Mouse (Mus musculus): ENCODE results near the gene Ccng2. TPM values are rescaled to one million over a fixed set of nuclear protein-coding genes. Genes with fewer than 3 reads are reported as not detected.
A peak's percentile ranks its signal among the peaks of the same experiment; 100 is the strongest.

The Ccng2 gene
- polyA plus RNA-seq, 1 experiment from 2014 or later = 149 TPM

DNA sequence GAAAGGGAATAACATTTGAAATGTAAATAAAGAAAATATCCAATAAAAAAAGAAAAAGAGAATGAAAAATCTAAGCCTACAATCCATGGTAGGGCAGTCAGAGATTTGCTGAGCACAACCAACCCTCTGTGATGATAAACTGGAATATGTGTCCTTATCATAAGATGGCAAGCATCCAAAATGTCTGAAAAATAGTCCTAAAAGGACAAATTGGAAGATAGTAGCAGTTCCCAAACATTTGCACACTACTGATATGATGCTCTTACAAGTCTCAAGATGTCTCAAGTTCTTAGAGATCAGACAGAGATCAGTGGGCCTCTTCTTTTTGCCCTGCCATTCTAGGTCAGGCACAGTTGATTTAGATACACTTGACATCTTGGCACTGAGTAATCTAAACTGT is 7.7 kb upstream of the Ccng2 start:
- ATAC-seq = no peak
- no peaks in the 10 kb centered on the region for H3K27me3 ChIP-seq (replicated peaks; ENCODE audit: control insufficient read depth, insufficient read depth, low read length)
- H3K9me3 ChIP-seq (ENCODE audit: control insufficient read depth, low read length) = no peaks in the 10 kb centered on the region
- H3K9ac ChIP-seq (replicated peaks; ENCODE audit: low read depth, low read length) = no peak overlapping the region
- H3K4me3 ChIP-seq (replicated peaks; ENCODE audit: low read length) = no peak overlapping the region
- no peak overlapping the region for H3K27ac ChIP-seq (ENCODE audit: low read length)
- no peaks in the 10 kb centered on the region for H3K4me1 ChIP-seq (replicated peaks; ENCODE audit: control insufficient read depth, insufficient read depth, low read length)
- no peak overlapping the region for H3K4me2 ChIP-seq (ENCODE audit: low read length)
- no peaks in the 10 kb centered on the region for H3K36me3 ChIP-seq (ENCODE audit: control insufficient read depth, insufficient read depth)

DNA sequence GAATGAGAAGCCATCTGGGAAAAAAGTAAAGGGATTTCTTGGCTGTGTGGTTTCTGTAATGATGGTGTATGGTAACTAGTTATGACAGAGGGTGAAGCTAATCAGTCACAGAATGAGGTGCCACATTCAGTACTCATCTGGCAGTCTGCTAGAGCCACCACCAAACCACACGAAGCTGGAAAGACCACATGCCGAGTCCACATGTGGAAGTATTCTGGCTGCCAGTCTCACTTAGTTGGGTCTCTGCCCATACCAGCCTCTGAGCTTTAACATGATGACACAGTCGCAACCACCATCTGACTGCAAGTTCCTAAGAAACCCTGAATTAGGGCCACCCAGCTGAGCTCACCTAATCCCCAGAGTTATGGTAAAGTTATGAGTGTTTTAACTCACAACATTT is 6.1 kb upstream of the Ccng2 start:
- no peak overlapping the region for H3K9ac ChIP-seq (replicated peaks; ENCODE audit: low read depth, low read length)
- no peaks in the 10 kb centered on the region for H3K36me3 ChIP-seq (ENCODE audit: control insufficient read depth, insufficient read depth)
- H3K27ac ChIP-seq (ENCODE audit: low read length) = no peak overlapping the region
- H3K4me1 ChIP-seq (replicated peaks; ENCODE audit: control insufficient read depth, insufficient read depth, low read length) = peaks cover 1% of the 10 kb centered on the region
- WGBS = 71% methylated on average over 3 of the region's 3 CpGs
- H3K4me2 ChIP-seq (ENCODE audit: low read length) = no peak overlapping the region
- ATAC-seq = no peak
- no peaks in the 10 kb centered on the region for H3K9me3 ChIP-seq (ENCODE audit: control insufficient read depth, low read length)
- no peaks in the 10 kb centered on the region for H3K27me3 ChIP-seq (replicated peaks; ENCODE audit: control insufficient read depth, insufficient read depth, low read length)
- no peak overlapping the region for H3K4me3 ChIP-seq (replicated peaks; ENCODE audit: low read length)

DNA sequence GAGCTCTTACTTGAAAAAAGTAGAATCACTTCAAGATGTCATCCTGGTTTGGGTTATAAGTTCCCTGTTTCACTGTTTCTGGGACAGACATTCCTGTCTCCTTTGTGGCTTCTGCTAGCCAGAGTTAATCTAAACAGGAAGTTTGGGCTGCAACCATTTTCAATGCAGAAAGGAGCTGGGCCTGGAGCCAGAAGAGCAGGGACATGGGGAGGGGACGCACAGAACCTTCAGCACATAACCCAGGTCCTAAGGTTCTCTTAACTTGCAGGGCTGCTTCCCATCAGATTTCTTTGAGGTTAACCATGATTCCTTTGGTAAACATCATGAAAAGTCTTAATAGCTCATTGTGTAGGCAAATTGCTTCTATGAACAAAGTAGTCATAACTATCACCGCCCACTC is 4.3 kb upstream of the Ccng2 start:
- no peaks in the 10 kb centered on the region for H3K9me3 ChIP-seq (ENCODE audit: control insufficient read depth, low read length)
- H3K4me2 ChIP-seq (ENCODE audit: low read length) = no peak overlapping the region
- ATAC-seq = no peak
- H3K9ac ChIP-seq (replicated peaks; ENCODE audit: low read depth, low read length) = no peak overlapping the region
- H3K4me1 ChIP-seq (replicated peaks; ENCODE audit: control insufficient read depth, insufficient read depth, low read length) = peaks cover 5% of the 10 kb centered on the region
- H3K27me3 ChIP-seq (replicated peaks; ENCODE audit: control insufficient read depth, insufficient read depth, low read length) = no peaks in the 10 kb centered on the region
- H3K36me3 ChIP-seq (ENCODE audit: control insufficient read depth, insufficient read depth) = no peaks in the 10 kb centered on the region
- 87% methylated on average over 2 of the region's 2 CpGs for WGBS
- H3K4me3 ChIP-seq (replicated peaks; ENCODE audit: low read length) = no peak overlapping the region
- no peak overlapping the region for H3K27ac ChIP-seq (ENCODE audit: low read length)

DNA sequence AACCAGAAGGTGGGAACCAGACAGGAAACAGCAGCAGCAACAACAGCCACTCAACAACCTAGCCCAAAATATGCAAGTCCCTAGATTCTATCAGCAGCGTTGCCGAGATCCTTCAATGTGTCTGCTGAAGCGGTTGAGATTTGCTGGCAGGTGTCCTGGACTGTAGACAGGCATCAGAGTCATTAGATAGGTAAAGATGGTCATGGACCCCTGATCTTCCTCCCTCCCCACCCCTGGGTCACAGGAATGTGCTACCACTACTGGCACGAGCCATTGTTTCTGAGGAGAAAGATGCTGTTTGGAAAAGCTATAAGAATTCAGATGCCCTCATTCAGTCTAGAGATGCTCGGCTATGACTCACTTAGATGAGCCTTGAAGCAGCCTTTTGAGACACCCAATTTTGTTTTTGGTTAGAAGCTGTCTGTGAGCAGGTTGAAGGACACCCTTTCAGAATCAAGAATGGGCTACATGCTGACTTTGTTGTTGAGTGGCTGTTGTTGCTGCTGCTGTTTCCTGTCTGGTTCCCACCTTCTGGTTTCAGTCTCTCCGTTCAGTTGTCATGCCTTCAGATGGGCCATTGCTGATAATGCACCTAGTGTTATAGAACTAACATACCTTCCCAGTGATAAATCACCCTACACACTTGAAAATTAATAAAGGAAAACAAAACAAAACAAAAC is 3.5 kb upstream of the Ccng2 start:
- H3K27me3 ChIP-seq (replicated peaks; ENCODE audit: control insufficient read depth, insufficient read depth, low read length) = no peaks in the 10 kb centered on the region
- no peaks in the 10 kb centered on the region for H3K9me3 ChIP-seq (ENCODE audit: control insufficient read depth, low read length)
- H3K4me3 ChIP-seq (replicated peaks; ENCODE audit: low read length) = no peak overlapping the region
- no peak overlapping the region for H3K4me2 ChIP-seq (ENCODE audit: low read length)
- no peaks in the 10 kb centered on the region for H3K36me3 ChIP-seq (ENCODE audit: control insufficient read depth, insufficient read depth)
- 84% methylated on average over 6 of the region's 6 CpGs for WGBS
- H3K4me1 ChIP-seq (replicated peaks; ENCODE audit: control insufficient read depth, insufficient read depth, low read length) = peaks cover 5% of the 10 kb centered on the region
- no peak overlapping the region for H3K27ac ChIP-seq (ENCODE audit: low read length)
- no peak for ATAC-seq
- no peak overlapping the region for H3K9ac ChIP-seq (replicated peaks; ENCODE audit: low read depth, low read length)

DNA sequence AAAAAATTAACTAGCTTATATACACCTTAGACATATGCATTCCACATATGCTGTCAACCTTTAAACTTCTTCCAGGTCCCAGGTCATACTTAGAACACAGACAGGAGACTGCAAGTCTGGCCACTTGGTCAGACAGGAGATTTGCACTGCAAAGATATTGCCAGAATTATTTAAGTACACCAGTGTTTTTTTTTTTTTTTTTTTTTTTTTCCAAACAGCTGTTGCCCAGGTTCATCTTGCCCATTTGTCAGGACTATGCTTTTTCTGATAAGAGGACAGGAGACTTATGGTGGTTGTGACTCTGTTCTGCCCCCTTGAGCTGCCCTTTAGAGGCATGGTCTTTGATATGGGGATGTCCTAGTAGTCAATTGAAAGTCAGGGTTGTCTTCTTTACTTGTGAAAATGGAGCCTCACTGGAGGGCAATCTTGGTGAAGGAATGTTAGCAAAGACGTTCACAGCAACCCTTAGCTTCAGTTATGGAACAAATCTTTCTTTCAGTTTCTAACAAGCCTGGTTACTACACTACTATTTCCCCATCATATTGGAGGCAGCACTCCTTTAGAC is 2.8 kb upstream of the Ccng2 start:
- 91% methylated on average over 1 of the region's 1 CpGs for WGBS
- Histone ChIP-seq H3K9ac (replicated peaks; ENCODE audit: low read depth, low read length) (no peak overlapping the region), H3K36me3 (ENCODE audit: control insufficient read depth, insufficient read depth) (no peaks in the 10 kb centered on the region), H3K27ac (ENCODE audit: low read length) (no peak overlapping the region), H3K4me2 (ENCODE audit: low read length) (no peak overlapping the region), H3K9me3 (ENCODE audit: control insufficient read depth, low read length) (no peaks in the 10 kb centered on the region), H3K27me3 (replicated peaks; ENCODE audit: control insufficient read depth, insufficient read depth, low read length) (no peaks in the 10 kb centered on the region), H3K4me3 (replicated peaks; ENCODE audit: low read length) (no peak overlapping the region), H3K4me1 (replicated peaks; ENCODE audit: control insufficient read depth, insufficient read depth, low read length) (peaks cover 5% of the 10 kb centered on the region)
- ATAC-seq = no peak

DNA sequence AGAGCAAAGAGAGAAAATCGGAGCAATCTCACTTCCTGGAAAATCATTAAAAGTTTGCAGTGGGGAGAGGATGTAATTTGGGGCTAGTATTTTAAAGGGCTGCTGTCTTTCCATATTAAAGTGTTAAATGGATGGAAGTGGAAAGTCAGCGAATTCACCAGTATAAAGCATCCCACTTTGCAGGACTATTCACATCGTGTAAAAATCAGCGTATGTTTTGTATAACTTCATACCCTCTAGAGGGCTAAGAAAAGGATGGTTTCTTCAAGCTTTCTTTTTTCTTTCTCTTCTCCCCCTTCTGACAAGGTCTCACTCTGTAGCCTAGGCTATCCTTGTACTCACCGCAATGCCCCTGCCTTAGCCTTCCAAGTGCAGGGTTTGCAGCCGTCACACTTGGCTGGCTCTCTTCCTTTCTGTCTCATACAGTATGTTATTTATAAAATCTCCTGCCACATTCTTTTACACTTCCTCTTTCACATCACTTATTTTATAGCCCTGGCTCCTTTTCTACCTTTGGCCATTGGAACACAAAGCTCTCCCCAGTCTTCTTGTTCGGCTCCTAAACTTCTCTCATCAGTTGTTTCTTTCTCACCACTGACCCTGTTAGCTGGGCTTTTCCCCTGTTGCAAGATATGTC is 1.8 kb upstream of the Ccng2 start:
- no peak overlapping the region for H3K27ac ChIP-seq (ENCODE audit: low read length)
- no peak overlapping the region for H3K4me3 ChIP-seq (replicated peaks; ENCODE audit: low read length)
- no peaks in the 10 kb centered on the region for H3K9me3 ChIP-seq (ENCODE audit: control insufficient read depth, low read length)
- H3K4me1 ChIP-seq (replicated peaks; ENCODE audit: control insufficient read depth, insufficient read depth, low read length) = peaks cover 15% of the 10 kb centered on the region
- 94% methylated on average over 7 of the region's 7 CpGs for WGBS
- H3K36me3 ChIP-seq (ENCODE audit: control insufficient read depth, insufficient read depth) = no peaks in the 10 kb centered on the region
- H3K9ac ChIP-seq (replicated peaks; ENCODE audit: low read depth, low read length) = no peak overlapping the region
- no peak for ATAC-seq
- no peaks in the 10 kb centered on the region for H3K27me3 ChIP-seq (replicated peaks; ENCODE audit: control insufficient read depth, insufficient read depth, low read length)
- H3K4me2 ChIP-seq (ENCODE audit: low read length) = no peak overlapping the region

DNA sequence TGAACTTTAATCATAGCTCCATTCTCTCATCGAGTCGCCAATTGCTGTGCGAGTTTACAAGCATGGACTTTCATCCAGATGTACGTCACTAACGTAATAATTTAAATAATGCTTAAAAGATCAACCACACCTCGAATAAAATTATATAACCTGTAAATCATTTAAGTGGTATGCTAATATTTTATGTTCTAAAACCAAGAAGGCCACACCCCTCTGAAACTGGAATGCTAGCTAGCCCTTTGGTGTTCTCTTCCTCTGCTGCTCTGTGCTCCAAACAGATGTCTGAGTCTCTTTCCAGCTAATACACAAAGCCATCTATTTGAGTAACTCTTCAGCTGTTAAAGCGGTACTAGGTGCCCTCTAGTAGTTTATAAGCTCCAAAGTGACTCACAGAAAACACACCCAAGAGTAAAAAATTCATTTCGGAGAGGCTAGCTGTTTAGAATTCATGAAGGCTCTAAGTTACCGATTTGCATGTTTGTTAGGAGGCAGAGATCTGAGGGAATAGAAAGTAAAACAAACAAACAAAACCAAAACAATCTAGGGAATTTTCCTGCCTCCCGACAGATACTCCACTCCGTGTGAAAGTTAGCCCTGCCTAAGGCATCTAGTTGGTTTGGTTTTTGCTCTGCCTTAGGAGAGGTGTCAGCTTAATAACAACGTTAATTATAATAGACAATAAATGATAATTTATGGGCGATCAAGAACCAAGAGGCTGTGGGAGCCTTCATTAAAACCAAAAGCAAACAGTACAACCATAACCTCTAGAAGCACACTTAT is 1.1 kb upstream of the Ccng2 start:
- ATAC-seq = no peak
- H3K9ac ChIP-seq (replicated peaks; ENCODE audit: low read depth, low read length) = peak overlapping the region; percentile 56

DNA sequence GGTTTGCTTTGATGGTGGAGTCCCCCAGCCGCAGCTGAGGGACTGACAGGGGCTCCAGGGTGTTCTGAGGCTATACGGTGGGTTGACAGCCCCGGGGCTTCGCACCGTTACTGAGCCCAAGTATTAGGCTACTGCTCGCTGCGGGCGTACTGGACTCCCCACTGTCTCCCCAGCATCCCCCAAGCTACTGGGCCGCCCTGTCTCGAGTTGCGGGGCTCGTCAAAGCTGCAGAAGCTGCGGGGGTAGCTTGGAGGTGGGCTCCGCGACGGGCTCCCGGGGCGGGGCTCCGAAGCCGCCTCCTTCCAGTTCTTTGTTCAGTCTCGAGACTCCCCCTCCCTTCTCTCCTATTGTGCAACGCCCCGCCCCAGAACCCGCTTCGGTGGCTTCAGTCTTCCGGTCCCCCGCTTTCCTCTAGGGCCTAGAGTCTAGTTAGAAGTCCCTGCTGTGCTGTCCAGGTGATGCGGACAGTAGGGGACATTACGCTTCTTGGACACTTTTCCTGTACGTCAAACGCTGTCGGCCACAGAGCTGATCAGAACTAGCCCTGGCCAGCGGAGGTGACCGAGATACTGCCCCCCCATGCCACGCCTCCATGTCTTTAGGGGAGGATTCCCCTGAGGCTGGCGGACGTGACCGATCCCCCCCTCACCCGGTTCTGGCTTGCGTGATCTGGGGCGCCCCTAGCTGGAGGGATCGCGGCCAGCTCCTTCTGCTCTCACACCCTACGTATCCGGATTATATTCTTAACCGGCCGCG is 972 bp downstream of the Ccng2 start:
- Histone ChIP-seq H3K27ac (ENCODE audit: low read length) (peak overlapping the region; percentile 97), H3K9ac (replicated peaks; ENCODE audit: low read depth, low read length) (peak overlapping the region; percentile 90), H3K4me1 (replicated peaks; ENCODE audit: control insufficient read depth, insufficient read depth, low read length) (peaks cover 15% of the 10 kb centered on the region), H3K36me3 (ENCODE audit: control insufficient read depth, insufficient read depth) (peaks cover 17% of the 10 kb centered on the region), H3K4me3 (replicated peaks; ENCODE audit: low read length) (peak overlapping the region; percentile 88), H3K9me3 (ENCODE audit: control insufficient read depth, low read length) (no peaks in the 10 kb centered on the region), H3K27me3 (replicated peaks; ENCODE audit: control insufficient read depth, insufficient read depth, low read length) (no peaks in the 10 kb centered on the region), H3K4me2 (ENCODE audit: low read length) (peak overlapping the region; percentile 59)
- under 1% methylated on average over 48 of the region's 48 CpGs for WGBS
- peak; percentile 76 for ATAC-seq

More for the DNA sequence above, 1.1 kb upstream of the Ccng2 start:
- 73% methylated on average over 13 of the region's 13 CpGs for WGBS
- no peak overlapping the region; the same call in 1 of the 2 replicates for H3K4me3 ChIP-seq (replicated peaks; ENCODE audit: low read length)
- no peak overlapping the region for H3K27ac ChIP-seq (ENCODE audit: low read length)
- peaks cover 4% of the 10 kb centered on the region; the same call in 1 of the 2 replicates for H3K36me3 ChIP-seq (ENCODE audit: control insufficient read depth, insufficient read depth)
- H3K27me3 ChIP-seq (replicated peaks; ENCODE audit: control insufficient read depth, insufficient read depth, low read length) = no peaks in the 10 kb centered on the region
- H3K9me3 ChIP-seq (ENCODE audit: control insufficient read depth, low read length) = no peaks in the 10 kb centered on the region
- H3K4me2 ChIP-seq (ENCODE audit: low read length) = peak overlapping the region; percentile 49
- peaks cover 15% of the 10 kb centered on the region for H3K4me1 ChIP-seq (replicated peaks; ENCODE audit: control insufficient read depth, insufficient read depth, low read length)
